Mouse (Mus musculus) liver, embryonic 18 days (tissue): ENCODE results near the gene Erp27. TPM values are rescaled to one million over a fixed set of nuclear protein-coding genes. Genes with fewer than 3 reads are reported as not detected.

Experiments used
- polyA plus RNA-seq: library from polyadenylated mRNA; depleted of rRNA; stranded (reverse); fragments of >200 nt; gene quantifications from 2 replicates; pipeline ENCODE4 v1.2.3, GENCODE M21; 2012; rRNA removed

Gene Erp27
- 0.44 and 0.49 TPM in 2 replicates for polyA plus RNA-seq

DNA sequence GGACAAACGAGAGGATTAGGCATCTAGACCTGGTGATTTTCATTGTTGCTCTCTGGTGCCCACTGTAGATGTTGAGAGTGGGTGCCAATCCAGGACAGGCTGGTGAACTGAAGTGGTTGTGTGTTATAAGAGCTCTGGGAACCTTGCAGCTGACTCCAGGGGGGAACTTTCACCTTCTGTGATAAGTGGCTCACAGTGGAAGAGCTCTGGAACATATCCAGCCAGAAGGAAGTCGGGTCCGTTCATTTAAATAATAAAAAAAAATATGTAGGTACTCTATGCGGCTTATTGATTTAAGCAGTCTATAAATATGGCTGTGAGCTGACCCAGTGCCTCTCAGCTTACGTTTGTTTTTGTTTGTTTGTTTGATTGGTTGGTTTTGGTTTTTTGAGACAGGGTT is at the start of gene Erp27:
Gene Erp27 (minus strand): TSS at position 101 of the 400 bp plus-strand sequence.

GRCm38 (mm10) chr6:136941051-136942021 is 19.4 kb upstream of the Erp27 start, which contains the start of gene Arhgdib:
TSS of gene Arhgdib (minus strand) at chr6:136941899.

GRCm38 (mm10) chr6:136923532-136923931 is 1.6 kb upstream of the Erp27 start, which contains the start of gene Pde6h:
TSS of gene Pde6h (plus strand) at chr6:136923832.

GRCm38 (mm10) chr6:136875670-136876069 is 46.3 kb downstream of the Erp27 start, which contains the start of gene Mgp:
TSS of gene Mgp (minus strand) at chr6:136875823.

Other genes with a start within 250 kb of the Erp27 start
- gene Gucy2c, start 140.4 kb downstream of the Erp27 start, polyA plus RNA-seq: 0.75 and 0.83 TPM in 2 replicates
- gene Hist4h4, start 117.8 kb downstream of the Erp27 start, polyA plus RNA-seq: 0.76 and 0.89 TPM in 2 replicates
- 92.2 and 105 TPM in 2 replicates for gene H2afj, start 113.9 kb downstream of the Erp27 start, polyA plus RNA-seq
- gene BC049715, start 94.6 kb downstream of the Erp27 start, polyA plus RNA-seq: 0.29 and 0.90 TPM in 2 replicates
- gene Wbp11, start 93.9 kb downstream of the Erp27 start, polyA plus RNA-seq: 19.3 and 23.3 TPM in 2 replicates
- 0.04 and 0.12 TPM in 2 replicates for gene Smco3, start 86.7 kb downstream of the Erp27 start, polyA plus RNA-seq
- gene Art4, start 64.4 kb downstream of the Erp27 start, polyA plus RNA-seq: 10.2 and 11.2 TPM in 2 replicates
- gene Mgp, start 46.4 kb downstream of the Erp27 start, polyA plus RNA-seq: 9.0 and 9.7 TPM in 2 replicates
- gene Pde6h, start 1.7 kb upstream of the Erp27 start, polyA plus RNA-seq: 0.10 TPM in 2 replicates
- gene Arhgdib, start 19.7 kb upstream of the Erp27 start, polyA plus RNA-seq: 173 and 214 TPM in 2 replicates
- gene Rerg, start 248.3 kb upstream of the Erp27 start, polyA plus RNA-seq: 4.4 and 4.5 TPM in 2 replicates